Mouse (Mus musculus): ENCODE measurements around the gene Gpn3. TPM values are rescaled to one million over a fixed set of nuclear protein-coding genes. Genes with fewer than 3 reads are reported as not detected.

The Gpn3 gene
- polyA plus RNA-seq, 1 experiment from 2014 or later: 59.5 TPM

GRCm38 (mm10) chr5:122372192-122372769, 605 bp downstream of the Gpn3 start, which contains the start of gene Fam216a:
Gene Fam216a (minus strand): TSS chr5:122372364.
- peaks cover 54% of the 10 kb centered on the region for H3K36me3 ChIP-seq (ENCODE audit: control insufficient read depth, insufficient read depth, low read length)
- peak within 1 kb of the TSS; percentile 92 for H3K4me2 ChIP-seq (ENCODE audit: low read length)
- H3K4me3 ChIP-seq (ENCODE audit: control insufficient read depth in 1 of 2, insufficient read depth in 1 of 2, low read depth in 1 of 2, low read length in 2 of 2): peak within 1 kb of the TSS; percentile 81 to 93
- H3K4me1 ChIP-seq (ENCODE audit: control insufficient read depth in 2 of 2, insufficient read depth in 2 of 2, low read length in 2 of 2): peaks cover 2 to 16% of the 10 kb centered on the region in 2 experiments; a peak in 3 of 4 replicates
- WGBS: under 1% methylated on average over 53 of the region's 53 CpGs
- no peaks in the 10 kb centered on the region for H3K9me3 ChIP-seq (ENCODE audit: control insufficient read depth, low read length)
- H3K27me3 ChIP-seq (ENCODE audit: control insufficient read depth, insufficient read depth, low read length): no peaks in the 10 kb centered on the region
- peak within 1 kb of the TSS; percentile 89 to 96 for H3K27ac ChIP-seq (replicated peaks in 1 of 2; ENCODE audit: control insufficient read depth in 1 of 2, insufficient read depth in 1 of 2, low read depth in 2 of 2, low read length in 2 of 2)
- peak; percentile 89 for ATAC-seq (ENCODE audit: insufficient number of reproducible peaks, insufficient read depth, low FRiP score, low read depth)
- H3K9ac ChIP-seq (ENCODE audit: low read length): peak within 1 kb of the TSS; percentile 90

GRCm38 (mm10) chr5:122372878-122373277, 1.2 kb downstream of the Gpn3 start:
- H3K4me3 ChIP-seq (ENCODE audit: control insufficient read depth in 1 of 2, insufficient read depth in 1 of 2, low read depth in 1 of 2, low read length in 2 of 2): peak overlapping the region; percentile 81 to 93
- H3K27me3 ChIP-seq (ENCODE audit: control insufficient read depth, insufficient read depth, low read length): no peaks in the 10 kb centered on the region
- H3K36me3 ChIP-seq (ENCODE audit: control insufficient read depth, insufficient read depth, low read length): peaks cover 48% of the 10 kb centered on the region
- peak overlapping the region; percentile 90 for H3K9ac ChIP-seq (ENCODE audit: low read length)
- H3K27ac ChIP-seq (replicated peaks in 1 of 2; ENCODE audit: control insufficient read depth in 1 of 2, insufficient read depth in 1 of 2, low read depth in 2 of 2, low read length in 2 of 2): peak overlapping the region; percentile 83 to 96
- WGBS: 6% methylated on average over 5 of the region's 5 CpGs
- peaks cover 2 to 16% of the 10 kb centered on the region in 2 experiments; a peak in 3 of 4 replicates for H3K4me1 ChIP-seq (ENCODE audit: control insufficient read depth in 2 of 2, insufficient read depth in 2 of 2, low read length in 2 of 2)
- peak overlapping the region; percentile 92 for H3K4me2 ChIP-seq (ENCODE audit: low read length)
- no peaks in the 10 kb centered on the region for H3K9me3 ChIP-seq (ENCODE audit: control insufficient read depth, low read length)
- ATAC-seq (ENCODE audit: insufficient number of reproducible peaks, insufficient read depth, low FRiP score, low read depth): no peak

- Histone ChIP-seq H3K4me1 (ENCODE audit: control insufficient read depth in 2 of 2, insufficient read depth in 2 of 2, low read length in 2 of 2) (peaks cover 2 to 11% of the 10 kb centered on the region in 2 experiments; a peak in 3 of 4 replicates), H3K36me3 (ENCODE audit: control insufficient read depth, insufficient read depth, low read length) (peaks cover 56% of the 10 kb centered on the region), H3K4me3 (ENCODE audit: control insufficient read depth in 1 of 2, insufficient read depth in 1 of 2, low read depth in 1 of 2, low read length in 2 of 2) (no peak overlapping the region), H3K27me3 (ENCODE audit: control insufficient read depth, insufficient read depth, low read length) (no peaks in the 10 kb centered on the region), H3K9me3 (ENCODE audit: control insufficient read depth, low read length) (no peaks in the 10 kb centered on the region), H3K27ac (replicated peaks in 1 of 2; ENCODE audit: control insufficient read depth in 1 of 2, insufficient read depth in 1 of 2, low read depth in 2 of 2, low read length in 2 of 2) (no peak overlapping the region), H3K4me2 (ENCODE audit: low read length) (no peak overlapping the region), H3K9ac (ENCODE audit: low read length) (no peak overlapping the region)
- no peak for ATAC-seq (ENCODE audit: insufficient number of reproducible peaks, insufficient read depth, low FRiP score, low read depth)
- WGBS: 89% methylated on average over 4 of the region's 4 CpGs
These were observed 5.6 kb downstream of the Gpn3 start for GRCm38 (mm10) chr5:122377101-122377833.

- H3K36me3 ChIP-seq (ENCODE audit: control insufficient read depth, insufficient read depth, low read length): peaks cover 63% of the 10 kb centered on the region
- H3K9me3 ChIP-seq (ENCODE audit: control insufficient read depth, low read length): no peaks in the 10 kb centered on the region
- H3K27ac ChIP-seq (replicated peaks in 1 of 2; ENCODE audit: control insufficient read depth in 1 of 2, insufficient read depth in 1 of 2, low read depth in 2 of 2, low read length in 2 of 2): no peak overlapping the region
- H3K4me3 ChIP-seq (ENCODE audit: control insufficient read depth in 1 of 2, insufficient read depth in 1 of 2, low read depth in 1 of 2, low read length in 2 of 2): no peak overlapping the region
- no peaks in the 10 kb centered on the region for H3K27me3 ChIP-seq (ENCODE audit: control insufficient read depth, insufficient read depth, low read length)
- ATAC-seq (ENCODE audit: insufficient number of reproducible peaks, insufficient read depth, low FRiP score, low read depth): no peak
- H3K4me2 ChIP-seq (ENCODE audit: low read length): no peak overlapping the region
- H3K4me1 ChIP-seq (ENCODE audit: control insufficient read depth in 2 of 2, insufficient read depth in 2 of 2, low read length in 2 of 2): peaks cover 0 to 7% of the 10 kb centered on the region in 2 experiments; a peak in 1 of 4 replicates
- WGBS: 90% methylated on average over 12 of the region's 12 CpGs
- no peak overlapping the region for H3K9ac ChIP-seq (ENCODE audit: low read length)
These were observed 6.5 kb downstream of the Gpn3 start for GRCm38 (mm10) chr5:122378171-122378570.

GRCm38 (mm10) chr5:122379374-122380155, 7.9 kb downstream of the Gpn3 start:
- no peaks in the 10 kb centered on the region for H3K27me3 ChIP-seq (ENCODE audit: control insufficient read depth, insufficient read depth, low read length)
- no peak overlapping the region for H3K9ac ChIP-seq (ENCODE audit: low read length)
- no peak overlapping the region for H3K27ac ChIP-seq (replicated peaks in 1 of 2; ENCODE audit: control insufficient read depth in 1 of 2, insufficient read depth in 1 of 2, low read depth in 2 of 2, low read length in 2 of 2)
- no peak for ATAC-seq (ENCODE audit: insufficient number of reproducible peaks, insufficient read depth, low FRiP score, low read depth)
- WGBS: 56% methylated on average over 11 of the region's 11 CpGs
- H3K4me2 ChIP-seq (ENCODE audit: low read length): no peak overlapping the region
- no peaks in the 10 kb centered on the region for H3K4me1 ChIP-seq (ENCODE audit: control insufficient read depth in 2 of 2, insufficient read depth in 2 of 2, low read length in 2 of 2)
- H3K36me3 ChIP-seq (ENCODE audit: control insufficient read depth, insufficient read depth, low read length): peaks cover 55% of the 10 kb centered on the region
- no peak overlapping the region for H3K4me3 ChIP-seq (ENCODE audit: control insufficient read depth in 1 of 2, insufficient read depth in 1 of 2, low read depth in 1 of 2, low read length in 2 of 2)
- H3K9me3 ChIP-seq (ENCODE audit: control insufficient read depth, low read length): no peaks in the 10 kb centered on the region

GRCm38 (mm10) chr5:122390006-122390405, 18.3 kb downstream of the Gpn3 start:
- no peaks in the 10 kb centered on the region for H3K27me3 ChIP-seq (ENCODE audit: control insufficient read depth, insufficient read depth, low read length)
- 0 out of 2 replicates have a peak, but pooled peaks cover 2% of the 10 kb centered on the region for H3K36me3 ChIP-seq (ENCODE audit: control insufficient read depth, insufficient read depth, low read length)
- H3K9me3 ChIP-seq (ENCODE audit: control insufficient read depth, low read length): no peaks in the 10 kb centered on the region
- 86% methylated on average over 5 of the region's 5 CpGs for WGBS
- H3K27ac ChIP-seq (replicated peaks in 1 of 2; ENCODE audit: control insufficient read depth in 1 of 2, insufficient read depth in 1 of 2, low read depth in 2 of 2, low read length in 2 of 2): no peak overlapping the region
- H3K4me2 ChIP-seq (ENCODE audit: low read length): no peak overlapping the region
- H3K9ac ChIP-seq (ENCODE audit: low read length): no peak overlapping the region
- ATAC-seq (ENCODE audit: insufficient number of reproducible peaks, insufficient read depth, low FRiP score, low read depth): no peak
- H3K4me3 ChIP-seq (ENCODE audit: control insufficient read depth in 1 of 2, insufficient read depth in 1 of 2, low read depth in 1 of 2, low read length in 2 of 2): no peak overlapping the region
- peaks cover 2 to 11% of the 10 kb centered on the region in 2 experiments; a peak in 3 of 4 replicates for H3K4me1 ChIP-seq (ENCODE audit: control insufficient read depth in 2 of 2, insufficient read depth in 2 of 2, low read length in 2 of 2)

GRCm38 (mm10) chr5:122390671-122391070, 19.0 kb downstream of the Gpn3 start:
- no peaks in the 10 kb centered on the region for H3K27me3 ChIP-seq (ENCODE audit: control insufficient read depth, insufficient read depth, low read length)
- no peaks in the 10 kb centered on the region for H3K9me3 ChIP-seq (ENCODE audit: control insufficient read depth, low read length)
- no peak overlapping the region for H3K4me3 ChIP-seq (ENCODE audit: control insufficient read depth in 1 of 2, insufficient read depth in 1 of 2, low read depth in 1 of 2, low read length in 2 of 2)
- 0 out of 2 replicates have a peak, but pooled peaks cover 2% of the 10 kb centered on the region for H3K36me3 ChIP-seq (ENCODE audit: control insufficient read depth, insufficient read depth, low read length)
- H3K27ac ChIP-seq (replicated peaks in 1 of 2; ENCODE audit: control insufficient read depth in 1 of 2, insufficient read depth in 1 of 2, low read depth in 2 of 2, low read length in 2 of 2): no peak overlapping the region
- H3K4me2 ChIP-seq (ENCODE audit: low read length): no peak overlapping the region
- peaks cover 2 to 11% of the 10 kb centered on the region in 2 experiments; a peak in 3 of 4 replicates for H3K4me1 ChIP-seq (ENCODE audit: control insufficient read depth in 2 of 2, insufficient read depth in 2 of 2, low read length in 2 of 2)
- no peak for ATAC-seq (ENCODE audit: insufficient number of reproducible peaks, insufficient read depth, low FRiP score, low read depth)
- H3K9ac ChIP-seq (ENCODE audit: low read length): no peak overlapping the region

Data from heart, embryonic 14.5 days (tissue).